Mouse (Mus musculus): ENCODE measurements at regions not wholly inside any gene's neighbourhood (a gene's known extent, or its start where the extent isn't known, plus 50 kb on each side); places are given as distances from the start of the nearest gene placed in this dataset.
A peak's percentile ranks its signal among the peaks of the same experiment; 100 is the strongest.

DNA sequence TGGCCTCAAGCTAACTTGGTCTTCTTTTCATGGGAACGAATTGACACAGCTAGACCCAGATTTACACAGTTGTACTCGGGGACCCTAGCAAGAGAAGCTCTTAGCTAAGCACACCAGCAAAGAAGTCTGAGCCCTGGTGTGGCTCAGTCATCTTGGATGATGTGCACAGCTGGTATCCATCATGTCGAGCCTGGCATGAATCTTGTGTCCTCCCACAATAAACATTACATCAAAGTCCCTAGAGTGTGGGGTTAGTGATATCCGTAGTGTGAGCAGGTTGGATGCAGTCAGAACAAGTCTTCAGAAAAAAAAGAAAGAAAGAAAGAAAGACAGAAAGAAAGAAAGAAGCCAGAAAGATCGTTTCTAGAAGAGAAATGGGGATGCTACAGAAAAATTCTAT is 52.1 kb upstream of the Hmcn1 start:
- DNase-seq (ENCODE audit: extremely low spot score): no peak

GRCm38 (mm10) chr1:151046626-151047025 is 53.4 kb upstream of the Hmcn1 start:
- DNase-seq (ENCODE audit: extremely low spot score): no peak

- no peak for DNase-seq (ENCODE audit: extremely low spot score)
Measured at GRCm38 (mm10) chr1:151049726-151050506, 56.7 kb upstream of the Hmcn1 start.

DNA sequence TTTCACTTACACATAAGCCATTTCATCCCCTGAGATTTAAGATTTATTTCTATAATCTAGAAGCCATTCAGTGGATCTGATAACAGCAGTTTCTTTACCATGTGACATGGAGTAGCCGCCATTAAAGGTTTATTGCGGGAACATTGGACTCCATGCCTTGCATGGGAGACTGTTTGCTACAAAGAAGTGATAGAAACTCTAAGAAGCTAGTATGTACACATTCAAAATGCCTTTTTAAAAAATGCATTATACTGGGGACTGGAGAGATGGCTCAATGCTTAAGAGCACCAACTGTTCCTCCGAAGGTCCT is 57.2 kb upstream of the Hmcn1 start:
- DNase-seq (ENCODE audit: extremely low spot score): no peak

GRCm38 (mm10) chr1:151053268-151053667 is 60.0 kb upstream of the Hmcn1 start:
- DNase-seq (ENCODE audit: extremely low spot score): no peak

DNA sequence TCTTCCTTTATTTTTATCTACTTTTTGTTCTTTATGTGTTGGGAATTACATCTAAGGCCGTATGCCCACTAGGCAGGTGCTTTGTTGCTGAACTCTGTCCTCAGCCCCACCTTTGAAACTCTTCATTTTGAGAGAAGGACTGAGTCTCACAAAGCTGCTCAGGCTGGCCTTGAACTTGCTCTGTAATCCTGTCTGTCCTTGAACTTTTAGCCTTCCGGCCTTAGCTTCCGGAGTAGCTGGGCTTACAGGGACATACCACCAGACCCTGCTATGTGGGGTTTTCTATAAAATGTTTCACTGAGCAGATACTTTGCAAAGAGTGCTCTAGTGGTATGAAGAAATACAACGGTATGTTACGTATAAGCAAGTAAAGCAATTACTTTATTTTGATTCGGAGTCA is 62.2 kb upstream of the Hmcn1 start:
- DNase-seq (ENCODE audit: extremely low spot score): no peak

GRCm38 (mm10) chr1:151059546-151060136 is 66.4 kb upstream of the Hmcn1 start:
- no peak for DNase-seq (ENCODE audit: extremely low spot score)

DNA sequence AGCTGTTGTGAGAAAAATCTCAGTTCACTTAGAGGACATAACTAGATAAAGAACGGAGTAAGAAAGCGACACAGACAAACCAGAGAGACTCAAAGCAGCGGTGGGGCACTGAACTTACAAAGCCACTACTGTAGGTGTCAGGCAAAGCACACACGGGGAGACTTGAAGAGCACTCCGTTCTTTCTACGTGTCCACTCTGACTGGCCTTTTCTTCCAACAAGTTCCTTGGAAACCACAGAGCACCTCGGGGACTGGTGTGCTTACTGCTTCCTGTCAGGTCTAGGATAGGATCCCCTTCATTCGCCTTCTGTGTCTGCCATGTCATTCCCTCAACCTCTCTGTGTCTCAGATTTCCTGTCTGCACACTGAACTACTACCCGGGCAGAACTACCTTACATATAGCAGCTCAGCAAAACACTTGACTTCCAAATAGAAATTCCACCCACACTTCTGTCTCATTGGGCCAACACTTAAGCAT is 71.9 kb upstream of the Hmcn1 start:
- no peak for DNase-seq (ENCODE audit: extremely low spot score)

- DNase-seq (ENCODE audit: extremely low spot score): peak; percentile 35
Measured at GRCm38 (mm10) chr1:151066379-151067128, 73.3 kb upstream of the Hmcn1 start.

DNA sequence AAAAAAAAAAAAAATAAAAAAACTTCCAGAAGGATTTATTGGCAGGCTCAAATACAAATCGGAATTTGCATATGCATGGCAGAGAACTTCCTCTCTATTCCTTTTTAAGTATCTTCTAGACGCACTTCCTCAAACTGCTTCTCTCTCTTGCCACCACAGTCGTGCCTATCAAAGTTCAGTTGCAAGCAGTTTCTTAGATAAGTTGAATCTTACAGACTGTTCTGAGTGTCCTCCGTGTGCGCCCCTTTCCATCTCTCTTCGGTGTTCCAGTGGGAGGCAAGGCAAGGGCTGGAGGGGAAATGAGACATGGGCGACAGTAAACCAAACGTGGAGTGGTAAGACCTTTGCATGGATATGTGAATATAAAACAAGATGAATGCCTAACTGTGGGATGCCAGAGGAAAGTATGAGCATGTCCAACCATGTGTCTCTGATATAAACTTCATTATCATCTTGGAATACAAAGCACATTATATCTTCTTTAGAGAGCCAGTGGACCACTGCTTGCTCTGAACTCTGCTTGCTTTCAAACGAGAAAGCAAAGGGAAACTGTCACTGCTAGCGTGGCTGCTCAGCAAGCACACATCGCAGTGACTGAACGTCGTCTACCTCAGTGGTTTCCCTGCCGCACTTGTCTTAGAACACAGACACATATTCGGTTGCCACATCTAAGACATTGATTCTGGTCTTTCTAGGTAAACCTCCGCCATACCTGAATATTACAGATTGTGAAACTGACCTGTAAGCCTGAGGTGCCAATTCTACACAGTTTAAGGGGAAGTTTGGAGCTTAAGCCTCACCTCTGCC is 81.5 kb upstream of the Hmcn1 start:
- DNase-seq (ENCODE audit: extremely low spot score): no peak

DNA sequence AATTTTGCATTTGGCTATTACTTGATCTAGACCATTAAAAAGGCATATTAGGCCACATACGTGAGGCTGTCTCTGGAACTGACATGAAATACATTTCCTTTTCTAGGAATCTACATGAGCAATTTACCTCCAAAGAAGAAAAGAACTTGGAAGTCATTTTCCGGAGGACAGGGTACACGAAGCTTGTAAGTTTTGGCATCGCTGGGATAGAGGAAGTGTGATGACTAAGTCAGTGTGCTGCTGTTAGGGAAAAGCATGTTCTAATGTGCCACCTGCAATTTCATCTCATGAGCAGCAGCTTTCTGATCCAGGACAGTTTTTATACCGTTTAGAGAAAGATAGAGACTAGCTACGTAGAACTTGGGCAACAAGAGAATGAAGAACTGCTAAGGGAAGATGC is 82.3 kb upstream of the Hmcn1 start:
- DNase-seq (ENCODE audit: extremely low spot score): no peak

DNA sequence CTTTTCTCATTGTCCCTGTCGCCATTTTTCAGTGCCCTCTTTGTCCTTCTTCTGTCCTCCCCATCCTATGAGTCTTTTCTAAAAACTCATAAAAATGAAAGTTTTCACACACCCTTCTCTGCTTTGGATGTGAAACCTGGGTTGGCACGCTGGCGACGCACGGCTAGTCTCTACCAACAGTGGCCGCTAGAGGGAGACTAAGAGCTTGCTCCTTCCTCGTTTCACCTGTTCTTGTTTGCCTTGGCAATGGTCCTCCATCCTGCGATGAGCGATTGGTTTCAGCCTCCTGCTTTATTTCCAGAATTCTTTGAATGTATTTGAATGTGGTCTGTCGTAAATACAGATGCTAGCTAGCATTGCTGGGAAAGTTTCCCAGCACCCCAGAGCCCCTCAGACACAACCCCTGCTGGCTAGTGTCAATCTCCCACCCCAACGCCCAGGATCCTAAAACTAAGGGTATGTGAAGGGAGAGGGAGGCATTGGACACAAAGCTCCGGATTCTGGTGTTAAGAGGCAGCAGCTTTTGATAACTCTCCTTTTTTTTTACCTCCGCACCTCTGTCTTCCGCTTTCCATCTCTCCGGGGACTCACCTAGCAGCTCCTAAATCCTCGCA is 85.8 kb upstream of the Hmcn1 start:
- peak; percentile 76 for DNase-seq (ENCODE audit: extremely low spot score)

DNA sequence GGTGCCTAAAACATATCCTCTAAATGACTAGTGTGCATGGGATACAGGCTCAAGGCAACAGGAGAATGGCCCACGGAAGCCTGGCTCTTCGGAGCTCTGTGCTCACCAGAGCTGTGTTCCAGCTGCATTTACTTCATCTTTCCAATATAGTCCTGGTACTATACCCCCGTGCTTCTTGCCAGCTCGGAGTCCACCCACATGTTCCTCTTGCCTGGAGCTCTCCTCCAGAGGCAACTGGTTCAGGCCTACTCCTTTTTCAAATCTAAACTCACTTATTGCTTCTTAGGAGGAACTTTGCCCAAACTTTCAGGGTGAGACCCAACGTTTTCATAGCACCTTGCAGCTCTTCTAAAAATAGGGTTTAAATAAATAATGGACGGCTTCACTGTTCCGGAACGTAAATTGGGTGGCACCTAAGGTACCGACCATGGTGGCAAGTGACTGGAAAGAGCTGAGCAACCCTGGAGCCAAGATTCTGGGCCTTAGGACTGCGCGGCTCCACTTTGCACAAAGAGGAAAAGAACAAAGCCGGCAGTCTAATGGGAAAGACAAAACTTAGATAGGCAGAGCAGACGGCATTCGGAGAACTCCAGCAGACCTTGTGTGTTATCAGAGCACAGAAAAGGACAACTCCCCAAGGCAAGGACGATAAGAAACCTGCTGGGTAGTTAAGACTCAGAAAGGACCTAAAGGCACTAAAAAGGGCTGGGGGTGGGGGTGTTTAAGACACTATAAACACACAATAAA is 86.6 kb upstream of the Hmcn1 start:
- DNase-seq (ENCODE audit: extremely low spot score): no peak

DNA sequence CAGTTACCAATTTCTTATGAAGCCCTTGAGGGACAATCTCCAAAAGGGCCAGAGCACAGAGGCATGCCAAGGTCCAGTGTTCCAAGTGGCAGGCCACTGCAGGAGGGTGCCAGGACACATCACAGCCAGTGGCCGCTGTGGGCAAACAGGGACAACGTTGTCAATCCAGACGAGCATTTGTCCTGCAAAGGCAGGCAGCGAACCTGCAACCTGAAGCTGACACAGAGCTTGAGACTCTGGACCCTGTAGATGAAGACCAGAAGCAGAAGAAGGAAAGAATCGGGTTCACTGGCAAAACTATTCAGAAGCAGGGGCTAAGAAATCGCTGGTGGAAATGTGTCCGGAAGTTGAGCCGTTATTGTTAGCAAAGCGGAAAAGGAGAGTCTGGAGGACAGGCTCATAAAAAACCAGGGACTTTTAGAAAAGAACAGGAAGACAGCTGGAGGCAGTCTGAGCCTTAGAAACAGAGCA is 87.3 kb upstream of the Hmcn1 start:
- no peak for DNase-seq (ENCODE audit: extremely low spot score)

DNA sequence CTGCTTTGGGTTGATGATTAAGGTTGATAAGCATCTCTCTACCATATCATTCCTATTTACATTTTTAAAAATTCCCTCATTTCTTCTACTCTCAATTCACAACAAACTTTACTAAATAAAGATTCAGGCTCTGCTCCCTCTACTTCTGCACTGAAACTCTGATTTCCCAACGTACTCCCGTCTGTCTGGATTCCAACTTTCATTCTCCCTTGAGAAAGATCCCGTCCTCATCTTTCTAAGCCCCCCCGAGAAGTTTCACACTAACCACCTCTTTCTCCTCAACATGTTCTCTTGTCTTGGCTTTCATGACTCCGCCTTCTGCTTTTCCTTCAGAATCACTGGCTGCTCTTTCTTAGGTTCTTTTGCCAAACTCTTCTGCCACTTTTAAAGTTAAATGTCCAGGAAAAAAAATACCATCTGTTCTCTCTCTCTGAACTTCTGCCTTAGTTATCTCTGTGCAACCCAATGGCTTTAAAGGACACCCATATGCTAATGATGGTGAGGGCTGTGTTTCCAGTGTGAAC is 89.3 kb upstream of the Hmcn1 start:
- DNase-seq (ENCODE audit: extremely low spot score): no peak

- DNase-seq (ENCODE audit: extremely low spot score): no peak
Measured at GRCm38 (mm10) chr1:151083806-151084205, 90.6 kb upstream of the Hmcn1 start.

GRCm38 (mm10) chr1:151086111-151086859 is 93.0 kb upstream of the Hmcn1 start:
- no peak for DNase-seq (ENCODE audit: extremely low spot score)

- no peak for DNase-seq (ENCODE audit: extremely low spot score)
Measured at GRCm38 (mm10) chr1:151087151-151087660, 94.0 kb upstream of the Hmcn1 start.

GRCm38 (mm10) chr1:151087811-151088511 is 94.4 kb upstream of the Gm47985 start:
- no peak for DNase-seq (ENCODE audit: extremely low spot score)

Data from embryo, embryonic 9.5 days (tissue).